Comparison of ENCODE assay signal across 18 mouse cellular contexts in the genomic region with DNA sequence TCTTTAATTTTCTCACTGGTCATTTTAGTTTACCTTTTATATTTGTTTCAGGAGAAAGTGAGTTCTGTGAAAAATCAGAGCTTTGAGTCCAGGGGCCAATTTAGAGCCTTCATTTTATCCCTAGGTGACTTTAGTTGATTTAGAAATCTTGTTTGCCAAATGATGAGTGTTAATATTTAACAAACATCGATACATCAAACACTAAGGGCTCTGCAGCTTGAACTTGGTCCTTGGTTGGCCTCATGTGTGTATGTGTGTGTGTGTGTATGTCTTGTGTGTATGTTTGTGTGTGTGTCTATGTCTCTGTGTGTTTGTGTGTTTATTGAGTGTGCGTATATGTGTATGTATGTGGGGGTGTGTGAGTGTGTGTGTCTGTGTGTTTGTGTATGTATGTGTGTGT. TPM values are rescaled to one million over a fixed set of nuclear protein-coding genes. Genes with fewer than 3 reads are reported as not detected.
"Had no signal": no experiment of that assay in that cellular context is flagged by ENCODE, and none has a peak within 500 bp of the region (broad histone marks: within the 10 kb centered on the region; RNA-seq: fewer than 3 reads in every experiment).

No protein-coding gene starts in this region.

- H3K9ac ChIP-seq: neural tube, embryonic 13.5 days; neural tube, embryonic 15.5 days; stomach, embryonic 15.5 days had no signal

- H3K27ac ChIP-seq: neural tube, embryonic 13.5 days; neural tube, embryonic 15.5 days; stomach, embryonic 15.5 days; stomach, postnatal 0 days had no signal

- H3K4me3 ChIP-seq: neural tube, embryonic 13.5 days; neural tube, embryonic 15.5 days; stomach, embryonic 15.5 days had no signal

- H3K4me2 ChIP-seq: neural tube, embryonic 13.5 days; neural tube, embryonic 15.5 days; stomach, embryonic 15.5 days had no signal

- H3K27me3 ChIP-seq: neural tube, embryonic 13.5 days; neural tube, embryonic 15.5 days; stomach, embryonic 15.5 days had no signal

- H3K36me3 ChIP-seq: neural tube, embryonic 13.5 days; neural tube, embryonic 15.5 days; stomach, embryonic 15.5 days had no signal

- DNase-seq: retina, postnatal 1 day; right cerebral cortex, adult 18-20 months; right cerebral cortex, postnatal 14 days; right cerebral cortex, postnatal 25 days; right cerebral cortex, postnatal 4 days; spleen, adult 18-20 months; thymus, adult 18-20 months; thymus, adult 2 months; thymus, postnatal 14 days; thymus, postnatal 25 days; thymus, postnatal 36 days; thymus, postnatal 4 days had no signal

- H3K9me3 ChIP-seq: neural tube, embryonic 13.5 days; neural tube, embryonic 15.5 days; stomach, embryonic 15.5 days had no signal

RNA-seq across cellular contexts. Expression of a gene that starts 7.9 kb away (rescaled TPM):
- total RNA-seq: neutrophil, adult 5-6 weeks had no signal
- polyA plus RNA-seq: neural tube, embryonic 13.5 days; stomach, embryonic 14.5 days had no signal
